Mouse (Mus musculus) MEL-GATA-1-ER (cell line): Measurements from ENCODE around the gene Slc22a21.
"Not testable (repeated sequence)": the region's sequence is repeated elsewhere in the genome, so short reads cannot be mapped to it uniquely, and the experiment has no call there.

Experiments used
- DNase-seq: peaks from one replicate; pipeline ENCODE4 v3.0.0-alpha.2; 2012; ENCODE audit warnings: low read depth; ENCODE audit errors: extremely low read depth

The Slc22a21 gene

DNA sequence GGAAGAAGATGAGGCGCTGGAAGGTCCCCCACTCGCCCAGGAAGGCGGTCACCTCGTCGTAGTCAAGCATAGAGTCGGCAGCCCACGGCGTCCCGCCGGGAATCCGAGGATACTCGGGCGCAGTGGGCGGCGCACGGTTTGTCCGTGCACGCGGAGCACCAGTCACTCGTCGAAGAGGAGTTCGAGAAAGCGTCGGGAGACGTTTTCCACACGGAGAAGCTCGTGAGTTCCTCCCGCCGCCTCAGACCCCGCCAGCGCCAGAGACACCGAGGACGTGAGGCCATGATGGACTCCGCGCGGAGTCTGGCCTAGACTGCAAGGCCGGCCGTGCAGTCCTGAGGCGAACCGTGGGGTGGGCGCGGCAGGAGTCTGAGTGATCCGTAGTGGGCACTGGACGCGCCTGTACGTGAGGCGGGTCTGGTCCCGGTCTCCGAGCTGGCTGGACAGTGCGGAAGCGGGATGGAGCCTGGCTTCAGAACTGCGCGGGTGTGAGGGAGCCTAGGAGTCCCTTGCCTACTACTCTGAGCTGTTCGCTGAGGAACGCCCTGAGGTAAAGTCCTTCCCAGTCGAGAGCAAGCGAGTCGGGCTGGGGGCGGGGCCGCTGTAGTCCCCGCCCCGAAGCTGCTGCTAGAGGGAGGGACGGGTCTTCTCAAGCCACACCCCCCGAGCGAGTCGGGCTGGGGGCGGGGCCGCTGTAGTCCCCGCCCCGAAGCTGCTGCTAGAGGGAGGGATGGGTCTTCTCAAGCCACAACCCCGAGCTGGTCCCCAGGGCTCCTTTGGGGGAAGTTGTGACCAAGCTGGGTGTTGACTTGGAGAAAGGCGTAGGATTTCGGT is at the start of gene Slc22a21:
TSS of gene Slc22a21 (minus strand) at position 545 of the 834 bp plus-strand sequence.
- DNase-seq, result peak; percentile 80

DNA sequence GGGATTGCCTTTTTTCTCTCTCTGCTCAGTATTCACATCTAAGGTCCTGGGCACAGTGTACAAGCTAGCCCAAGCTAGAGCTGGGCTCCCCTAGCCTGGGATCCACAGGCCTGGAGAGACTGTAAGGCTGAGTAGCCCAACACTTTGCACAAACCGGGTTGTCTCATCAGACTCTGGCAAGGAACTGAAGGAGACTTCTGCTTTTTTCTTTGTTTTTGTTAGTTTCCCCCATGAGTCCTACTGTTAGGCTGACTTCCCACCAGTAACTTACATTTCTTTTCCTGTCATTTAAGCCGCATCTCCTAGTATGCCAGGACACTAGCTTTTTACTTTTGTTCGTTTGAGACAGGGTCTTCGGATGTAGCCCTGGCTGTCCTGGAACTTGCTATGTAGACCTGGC is 48.9 kb upstream of the Slc22a21 start:
- DNase-seq, result peak; percentile 74

DNA sequence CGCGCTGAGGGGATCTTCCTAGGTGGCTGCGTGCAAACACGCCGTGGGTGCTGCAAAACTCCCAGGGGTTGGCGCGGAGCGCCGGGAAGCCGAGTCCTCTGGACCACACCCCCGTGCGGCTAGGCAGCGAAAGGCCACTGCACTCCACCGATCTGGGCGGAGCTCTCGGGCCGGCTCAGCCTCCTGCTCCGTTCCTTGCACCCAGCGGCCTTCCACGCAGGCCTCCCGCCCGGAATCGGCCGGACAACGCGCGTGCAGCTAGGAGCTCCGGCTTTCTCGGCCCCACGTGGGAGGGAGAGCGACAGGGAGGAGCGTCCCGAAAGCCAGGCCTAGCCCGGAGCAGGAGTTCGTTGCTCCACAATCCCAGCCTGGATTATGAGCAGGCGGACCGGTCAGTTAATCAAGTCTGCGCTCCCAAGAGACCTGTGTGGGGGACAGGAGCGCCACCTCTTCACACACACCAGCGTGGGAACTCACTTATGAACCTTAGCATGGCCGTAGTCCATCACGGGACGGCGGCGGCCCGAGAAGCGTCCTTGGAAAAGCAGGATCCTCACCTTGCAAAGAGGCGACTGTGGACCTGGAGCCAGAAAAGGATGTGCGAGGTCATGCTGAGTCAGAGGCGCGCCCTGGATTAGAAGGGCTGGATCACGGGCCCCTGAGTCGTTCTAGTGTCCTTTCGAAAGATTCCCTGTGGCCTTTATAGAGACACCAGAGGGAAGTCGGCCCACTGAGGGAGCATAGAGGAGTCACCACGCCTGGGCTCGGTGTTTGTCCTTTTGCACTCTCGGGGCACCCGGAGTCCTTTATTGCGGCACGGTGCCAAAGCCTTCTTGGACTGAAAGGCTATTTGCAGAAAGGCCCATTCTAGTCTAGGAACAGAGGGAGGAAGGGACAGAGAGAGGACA is 48.2 kb upstream of the Slc22a21 start, which contains the start of gene Slc22a4:
TSS of gene Slc22a4 (minus strand) at position 47 of the 908 bp plus-strand sequence.
- DNase-seq, result peak; percentile 47

DNA sequence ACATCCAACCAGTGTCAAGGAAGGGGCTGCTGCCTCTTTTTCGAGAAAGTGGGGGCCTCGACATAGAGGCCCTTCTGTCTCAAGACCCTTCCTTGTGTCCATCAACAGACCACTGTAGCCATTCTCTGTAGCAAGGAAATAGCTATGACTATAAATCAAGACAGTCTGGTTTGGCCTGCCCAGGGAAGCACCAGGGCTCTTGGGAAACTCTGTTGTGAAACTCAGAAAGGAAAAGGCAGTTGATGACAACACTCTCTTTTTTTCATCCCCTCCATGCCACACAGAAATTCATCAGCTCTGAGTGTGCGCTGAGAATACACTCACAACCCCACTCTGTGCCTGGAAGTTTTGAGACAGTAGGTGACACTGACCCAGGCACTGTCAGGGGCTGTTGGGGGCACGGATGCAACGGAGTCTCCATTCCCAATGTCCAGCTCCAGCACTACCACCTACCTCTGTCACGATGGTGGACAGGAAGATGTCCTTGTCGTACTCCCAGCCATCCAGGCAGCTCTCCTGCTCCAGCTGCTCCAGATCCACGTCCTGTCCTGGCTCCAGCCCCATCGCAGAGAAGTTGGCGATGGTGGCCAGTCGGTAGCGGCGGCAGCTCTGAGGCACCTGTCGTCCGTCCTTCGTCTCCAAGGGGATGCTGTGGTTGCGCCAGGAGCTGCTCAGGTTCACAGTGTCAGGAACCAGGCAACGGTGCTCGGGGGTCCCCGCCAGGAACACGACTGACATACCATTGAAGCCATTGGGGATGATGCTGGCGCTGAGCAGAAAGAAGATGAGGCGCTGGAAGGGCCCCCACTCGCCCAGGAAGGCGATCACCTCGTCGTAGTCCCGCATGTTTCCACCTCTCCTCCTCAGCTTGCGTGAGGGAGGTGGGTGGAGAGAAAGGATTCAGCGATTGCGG is 47.3 kb upstream of the Slc22a21 start:
- no peak for DNase-seq

DNA sequence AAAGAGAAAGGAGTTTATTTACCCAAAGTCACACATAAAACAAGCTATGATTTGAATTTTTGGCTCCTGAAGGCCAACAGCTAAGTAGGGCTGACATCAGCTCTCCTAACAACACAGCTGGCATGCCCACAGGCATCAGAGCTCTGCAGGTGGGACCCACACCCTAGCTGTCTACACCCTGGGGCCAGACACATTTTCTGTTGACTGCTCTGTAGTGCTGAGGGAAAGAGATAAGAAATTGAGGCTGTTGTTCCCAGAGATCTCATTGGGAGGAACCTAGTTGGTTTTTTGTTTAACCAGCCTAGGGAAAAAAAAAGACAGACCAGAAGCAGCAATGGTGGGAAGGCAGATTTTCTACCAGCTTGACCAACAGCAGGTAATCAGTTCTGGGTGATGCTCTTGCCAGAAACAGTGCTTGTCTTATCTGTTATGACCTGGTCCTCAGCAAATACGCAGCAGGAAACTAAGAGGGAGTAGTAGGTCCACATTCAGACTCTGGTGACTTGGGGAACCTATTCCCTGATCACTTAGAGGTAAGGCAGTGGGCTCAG is 46.4 kb upstream of the Slc22a21 start:
- DNase-seq, result peak; percentile 86

DNA sequence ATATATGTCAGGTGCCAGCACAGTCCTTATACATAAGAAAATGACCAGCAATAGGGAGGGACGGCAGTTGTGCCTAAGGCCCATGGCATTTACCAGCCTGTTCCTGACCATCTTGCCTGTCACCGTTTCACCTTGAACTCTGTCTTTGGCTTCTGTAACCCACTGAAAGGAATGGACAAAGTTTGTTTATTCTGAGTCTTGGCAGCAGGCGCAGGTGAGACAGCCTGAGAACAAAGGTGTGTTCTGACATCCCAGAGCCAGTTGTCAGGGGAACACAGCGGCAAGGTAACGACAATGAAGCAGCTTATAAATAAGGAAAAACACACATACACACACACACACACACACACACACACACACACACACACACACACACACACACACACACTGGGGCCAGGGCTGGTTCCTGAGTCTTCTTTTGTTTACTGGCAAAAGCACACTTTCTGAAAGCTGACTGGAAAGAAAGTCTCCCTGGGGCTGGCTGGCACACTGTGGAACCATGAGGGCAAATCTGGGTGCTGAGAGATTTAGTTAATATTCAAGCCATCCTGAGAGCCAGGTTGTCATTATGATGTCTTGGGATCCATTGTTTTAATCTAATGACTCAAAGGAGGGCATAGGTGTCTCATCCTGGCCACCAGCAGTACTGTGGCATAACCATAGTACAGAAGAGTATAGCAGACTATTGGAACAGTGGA is 41.4 kb upstream of the Slc22a21 start:
- no peak for DNase-seq

DNA sequence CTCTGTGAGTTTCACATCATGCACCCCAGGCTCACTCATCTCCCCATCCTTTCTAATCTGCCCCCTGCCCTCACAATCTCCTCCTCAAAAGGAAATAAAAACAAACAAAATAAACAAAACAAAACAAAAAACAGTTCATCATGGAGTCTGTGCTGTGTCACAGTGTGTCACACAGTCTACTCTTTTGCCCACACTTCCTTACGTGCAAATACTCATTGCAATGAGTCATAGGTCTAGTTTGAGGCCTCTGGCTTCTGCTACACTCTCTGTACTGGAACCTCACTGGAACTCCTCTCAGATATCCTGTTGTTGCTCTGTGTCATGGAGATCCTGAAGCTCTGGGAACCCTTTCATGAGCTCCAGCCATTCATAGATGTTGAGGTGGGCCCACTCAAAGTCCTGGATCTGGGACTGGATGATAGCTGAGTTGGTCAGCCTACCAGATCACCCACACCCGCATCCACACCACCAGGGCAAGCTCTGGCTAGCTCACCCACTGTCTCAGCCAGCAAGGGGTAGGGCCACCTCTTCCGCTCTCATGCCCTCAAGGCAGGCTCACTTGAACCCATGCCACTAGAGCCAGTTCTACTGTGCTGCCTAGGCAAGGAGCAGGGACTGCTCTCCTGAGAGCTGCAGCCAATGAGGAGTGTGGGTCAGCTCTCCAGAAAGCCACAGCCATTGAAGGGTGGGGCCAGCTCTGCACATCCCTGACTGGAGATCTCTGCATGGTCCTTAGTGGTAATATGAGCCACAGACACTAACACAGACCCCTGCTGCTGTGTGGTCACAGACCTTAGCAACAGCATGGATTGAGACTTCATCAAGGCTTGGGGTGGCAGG is 39.0 kb upstream of the Slc22a21 start:
- DNase-seq, result no peak

DNA sequence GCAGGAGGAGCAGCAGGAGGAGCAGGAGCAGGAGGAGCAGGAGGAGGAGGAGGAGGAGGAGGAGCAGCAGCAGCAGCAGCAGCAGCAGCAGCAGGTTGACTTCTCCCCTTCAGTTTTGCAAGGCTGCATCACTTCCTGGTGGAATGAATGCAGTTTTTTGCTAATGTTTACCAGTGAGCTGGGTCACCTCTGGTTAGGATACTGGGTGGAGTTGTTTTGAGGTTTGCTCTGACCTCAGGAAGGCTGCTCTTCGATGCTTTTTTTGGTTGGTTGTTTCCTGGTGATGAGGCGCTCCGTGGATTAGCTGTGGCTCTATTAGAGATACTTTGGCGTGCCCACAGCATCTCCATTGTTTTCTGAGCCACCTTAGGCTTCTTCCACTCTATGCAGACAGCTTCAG is 37.5 kb upstream of the Slc22a21 start:
- DNase-seq, result no peak

DNA sequence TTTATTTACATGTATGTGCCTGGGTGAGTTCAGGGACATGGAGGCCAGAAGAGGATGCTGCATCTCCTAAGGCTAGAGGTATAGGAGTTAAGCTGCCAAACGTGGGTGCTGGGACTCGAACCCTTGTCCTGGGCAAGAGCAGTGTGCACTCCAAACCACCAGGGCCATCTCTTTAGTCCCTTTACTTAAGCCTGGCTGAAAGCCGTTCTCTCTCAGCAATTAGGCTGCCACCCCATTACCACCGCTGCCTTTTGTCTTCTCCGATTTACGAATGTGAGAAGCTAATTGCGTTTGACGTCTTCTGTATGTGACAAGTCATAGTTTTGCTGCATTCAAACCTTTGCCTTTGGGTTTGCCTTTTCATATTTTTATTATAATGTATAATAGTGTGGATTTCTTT is 35.9 kb upstream of the Slc22a21 start:
- no peak for DNase-seq

DNA sequence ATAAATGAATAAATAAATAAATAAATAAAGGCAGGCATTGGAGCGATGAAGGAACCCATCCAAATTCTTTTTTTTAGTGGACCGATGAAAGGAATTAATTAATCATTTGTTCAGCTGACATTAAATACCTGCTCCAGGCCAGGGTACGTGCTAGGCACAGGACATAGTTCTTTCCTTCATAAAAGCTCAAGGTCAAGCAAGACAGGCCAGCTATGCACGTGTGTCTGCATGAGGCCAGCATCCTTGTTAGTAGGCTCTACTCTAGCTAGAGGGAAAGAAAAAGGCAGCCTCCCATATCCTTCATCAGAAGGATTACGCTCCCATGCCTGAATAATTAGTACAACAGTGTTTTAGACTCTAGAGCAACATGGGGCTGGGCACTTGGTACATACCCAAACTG is 32.8 kb upstream of the Slc22a21 start:
- no peak for DNase-seq

DNA sequence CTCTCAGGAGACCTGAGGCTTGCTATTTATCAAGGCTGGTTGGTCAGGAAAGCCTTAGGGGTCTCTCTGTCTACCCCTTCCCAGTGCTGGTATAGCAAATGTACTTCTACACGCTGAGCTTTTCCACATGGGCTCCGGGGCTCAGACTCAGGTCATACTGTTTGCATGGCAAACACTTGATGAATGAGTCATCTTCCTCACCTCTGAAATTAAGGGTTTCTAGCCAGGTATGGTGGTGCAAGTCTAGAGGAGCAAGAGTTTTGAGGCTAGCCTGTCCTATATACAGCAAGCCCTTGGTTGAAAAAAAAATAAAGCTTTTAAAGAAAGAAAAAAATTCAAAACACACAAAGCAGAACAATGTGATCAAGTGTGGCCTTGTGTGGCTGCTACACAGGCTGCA is 31.1 kb upstream of the Slc22a21 start:
- DNase-seq, result no peak

DNA sequence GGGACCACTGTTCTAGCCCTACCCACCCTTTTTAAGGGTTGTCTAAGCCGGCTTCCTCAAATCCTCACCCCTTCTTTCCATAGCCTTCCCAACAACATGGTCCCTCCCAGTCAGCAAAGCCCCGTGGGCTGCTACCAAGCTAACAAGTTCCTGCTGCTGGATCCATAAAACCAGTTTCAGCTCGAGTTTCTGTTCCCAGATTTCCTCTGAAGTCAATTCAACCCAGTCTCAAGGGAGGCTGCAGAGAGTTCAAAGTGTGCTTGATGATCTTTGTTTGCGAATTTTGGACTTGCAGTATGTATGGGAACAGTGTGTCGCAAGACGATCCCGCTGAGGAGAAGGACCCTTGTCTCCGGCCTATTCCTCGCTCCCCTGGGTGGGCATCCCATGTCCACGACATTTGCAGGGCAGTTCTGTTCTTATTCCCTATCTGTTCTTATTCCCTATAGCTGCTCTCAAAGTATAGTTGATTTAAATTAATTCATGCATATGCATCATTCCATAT is 28.3 kb upstream of the Slc22a21 start:
- no peak for DNase-seq

DNA sequence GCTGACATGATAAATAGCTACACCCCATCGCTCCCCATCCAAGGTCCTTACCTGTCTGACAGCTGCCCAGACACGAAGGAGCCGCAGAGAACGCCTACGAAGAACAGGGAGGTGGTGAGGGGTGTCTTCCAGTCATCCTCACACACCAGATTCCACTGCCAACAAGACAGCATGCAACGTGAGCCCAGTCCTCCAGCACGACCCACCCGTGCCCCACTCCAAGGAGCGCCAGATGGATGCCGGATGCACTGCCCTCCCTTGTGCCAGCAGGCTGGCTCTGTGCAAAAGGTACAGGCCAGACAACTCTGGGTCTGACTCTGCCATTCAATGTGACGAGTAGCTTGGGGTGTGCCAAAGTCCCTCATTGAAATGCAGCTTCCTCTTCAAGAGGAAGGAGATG is 27.6 kb upstream of the Slc22a21 start:
- no peak for DNase-seq

DNA sequence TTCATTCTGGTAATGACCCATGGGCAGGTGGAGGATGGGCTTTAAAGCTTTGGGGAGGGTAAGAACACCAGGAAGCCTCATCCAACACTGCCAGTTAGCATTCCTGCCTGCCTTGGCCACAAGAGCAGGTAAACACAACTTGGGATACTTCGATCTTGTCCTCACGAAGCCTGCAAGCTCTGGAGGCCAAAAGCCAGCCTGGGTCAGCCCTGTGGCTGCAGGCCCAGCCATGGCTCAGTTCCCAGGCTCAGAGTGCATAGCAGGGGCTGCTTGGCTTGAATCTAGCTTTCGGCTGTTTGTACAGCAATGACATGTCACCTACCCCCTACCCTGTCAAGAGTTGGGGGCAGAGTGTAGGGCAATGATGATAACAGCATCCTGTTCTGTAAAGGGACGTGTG is 26.8 kb upstream of the Slc22a21 start:
- no peak for DNase-seq

DNA sequence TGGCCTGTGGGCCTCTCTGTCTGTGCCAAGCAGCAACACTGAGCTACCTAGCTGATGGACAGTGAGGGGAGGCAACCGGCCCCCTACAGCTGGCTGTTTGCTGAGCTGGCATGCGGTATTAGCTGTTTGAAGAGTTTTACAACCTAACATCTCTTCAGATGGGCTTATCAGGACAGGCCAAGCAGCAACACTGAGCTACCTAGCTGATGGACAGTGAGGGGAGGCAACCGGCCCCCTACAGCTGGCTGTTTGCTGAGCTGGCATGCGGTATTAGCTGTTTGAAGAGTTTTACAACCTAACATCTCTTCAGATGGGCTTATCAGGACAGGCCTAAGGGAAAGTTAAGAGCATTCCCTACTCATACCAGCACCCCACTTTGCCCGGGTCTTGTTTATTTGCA is 26.2 kb upstream of the Slc22a21 start:
- DNase-seq, result not testable (repeated sequence)

DNA sequence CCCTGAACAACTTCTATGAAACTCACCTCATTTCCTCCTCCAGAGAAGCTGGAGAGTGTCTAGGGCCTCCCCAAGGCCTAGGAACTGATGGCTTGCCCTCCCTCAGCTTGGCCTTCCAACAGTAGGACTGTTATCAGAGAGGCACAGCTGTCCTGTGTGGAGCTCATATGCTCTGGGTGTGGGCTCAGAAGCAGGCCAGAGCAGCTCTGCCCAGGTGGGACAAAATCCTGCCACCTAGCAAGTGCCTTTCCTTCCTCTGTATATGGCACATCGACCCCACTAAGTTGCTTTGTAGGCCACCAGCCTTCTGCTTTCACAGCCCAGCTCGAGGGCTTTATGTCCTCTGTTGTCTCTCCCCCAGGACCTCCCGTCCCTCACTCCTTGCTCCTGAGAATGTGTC is 24.6 kb upstream of the Slc22a21 start:
- DNase-seq, result peak; percentile 52

DNA sequence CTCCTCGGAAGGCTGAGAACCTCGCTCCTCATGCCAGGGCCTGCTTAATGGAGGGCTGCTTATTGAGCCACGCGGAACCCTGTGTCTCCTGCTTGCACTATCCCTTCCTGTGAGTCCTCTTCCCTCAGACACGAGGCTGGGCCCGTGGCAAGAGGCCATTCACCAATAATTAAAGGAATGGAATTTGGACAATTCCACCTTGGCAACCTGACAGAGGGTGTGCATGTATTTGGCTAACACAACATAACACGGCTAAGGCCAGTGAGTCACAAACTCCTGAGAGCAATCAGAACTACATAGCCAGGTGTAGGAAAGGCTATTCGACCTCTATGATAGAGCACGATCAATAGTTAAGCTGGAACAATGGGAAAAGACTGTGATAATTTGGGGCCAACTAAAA is 24.1 kb upstream of the Slc22a21 start:
- no peak for DNase-seq

DNA sequence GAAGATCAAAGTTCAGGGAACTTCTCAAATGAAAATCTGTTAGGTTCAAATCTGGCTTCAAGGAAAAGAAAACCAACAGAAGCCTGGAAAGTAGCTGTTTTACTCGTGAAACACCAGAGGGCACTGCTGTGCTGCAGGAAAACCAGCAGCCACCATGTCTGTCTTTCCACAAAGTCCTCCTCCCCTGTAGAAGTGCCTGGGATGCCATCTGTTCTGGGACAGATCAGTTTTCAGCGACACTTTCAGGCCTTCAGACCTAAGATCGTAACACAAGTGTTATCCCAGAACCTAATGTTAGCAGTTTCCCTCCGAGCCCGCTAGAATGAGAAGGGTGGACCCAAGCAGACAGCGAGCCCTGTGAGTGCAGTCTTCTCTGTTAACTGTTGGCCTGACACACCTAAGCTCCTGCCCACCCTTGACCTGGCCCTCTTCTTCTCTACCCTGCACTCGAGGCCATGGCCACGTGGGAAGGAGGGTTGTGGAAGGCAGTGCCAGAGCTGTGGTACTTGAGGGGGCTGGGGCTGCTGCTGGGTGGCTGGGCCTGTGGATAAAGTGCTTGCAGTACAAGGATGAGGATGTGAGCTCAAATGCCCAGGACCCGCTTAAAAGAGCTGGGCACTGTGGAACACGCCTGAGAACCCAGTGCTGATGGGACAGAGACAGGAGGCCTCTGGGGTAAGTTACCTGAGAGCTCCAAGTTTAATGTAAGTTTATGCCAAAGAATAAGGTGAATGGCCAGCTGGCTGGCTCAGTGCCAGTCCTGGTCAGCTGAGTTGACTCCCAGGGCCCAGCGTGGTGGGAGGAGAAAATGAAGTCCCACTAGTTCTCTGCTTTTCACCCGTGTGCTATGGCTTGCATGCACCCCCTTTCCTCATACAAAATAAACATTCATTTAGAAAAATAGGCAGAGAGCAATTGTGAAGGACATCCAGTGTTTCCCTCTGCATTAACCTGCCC is 22.9 kb upstream of the Slc22a21 start:
- not testable (repeated sequence) for DNase-seq
